8 mouse cellular contexts compared by ENCODE assay signal in the genomic region with DNA sequence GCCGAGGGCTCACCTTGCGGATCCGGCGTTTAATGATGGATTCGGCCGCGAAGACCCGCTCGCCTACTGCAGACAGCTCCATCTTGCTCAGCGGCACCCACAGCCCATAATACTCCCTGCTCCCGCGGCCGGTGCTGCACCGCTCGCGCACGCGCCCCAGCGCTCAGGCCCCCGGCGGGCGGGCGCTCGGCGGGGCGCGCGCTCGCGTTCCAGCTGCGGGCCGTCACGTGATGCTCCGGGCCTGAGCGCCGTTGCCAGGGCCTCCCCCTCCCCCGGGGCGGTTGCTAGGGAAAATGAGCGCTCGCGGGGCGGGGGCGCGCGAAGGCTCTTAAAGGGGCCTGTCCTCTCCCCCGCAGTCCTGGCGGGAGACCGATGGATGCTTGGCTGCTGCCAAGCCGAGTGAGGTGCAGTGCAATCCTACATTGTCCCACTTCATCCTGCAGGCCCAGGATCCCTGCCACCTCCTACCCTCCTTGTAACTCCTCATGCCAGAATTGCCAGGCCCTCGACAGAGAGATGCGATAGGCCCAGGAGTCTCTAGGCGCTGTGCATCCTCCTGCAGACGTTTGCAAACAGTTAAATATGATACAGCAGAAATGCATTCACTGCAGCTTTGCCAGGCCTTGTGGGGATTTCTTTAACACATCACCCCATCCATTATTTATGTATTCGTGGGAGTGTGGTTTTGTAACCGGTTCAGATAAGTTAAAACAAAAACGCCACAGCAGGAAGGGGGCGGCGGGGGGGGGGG. TPM values are rescaled to one million over a fixed set of nuclear protein-coding genes. Genes with fewer than 3 reads are reported as not detected.
DNase-seq lines count a peak whose midpoint lies in the region; ATAC-seq and TF ChIP-seq lines count a peak whose summit lies in the region.

A gene (minus strand): TSS at position 108 of the 751 bp plus-strand sequence.
A gene (minus strand): TSS at position 559 of the 751 bp plus-strand sequence.

- 2% methylated on average over 58 of the region's 58 CpGs for WGBS in bone marrow, adult 2 months
- WGBS in embryonic facial prominence, embryonic 15.5 days: under 1% methylated on average over 50 of the region's 58 CpGs
- WGBS in limb, embryonic 14.5 days: under 1% methylated on average over 49 of the region's 58 CpGs
- WGBS in midbrain, embryonic 16.5 days: under 1% methylated on average over 58 of the region's 58 CpGs

- H3K27me3 ChIP-seq in embryonic facial prominence, embryonic 15.5 days: no peaks in the 10 kb centered on the region
- H3K27me3 ChIP-seq in limb, embryonic 14.5 days (ENCODE audit: control insufficient read depth, insufficient read depth, low read length): no peaks in the 10 kb centered on the region
- no peaks in the 10 kb centered on the region for H3K27me3 ChIP-seq in midbrain, embryonic 16.5 days (ENCODE audit: control insufficient read depth, insufficient read depth, low read depth, low read length)

- peak within 1 kb of the TSS; percentile 91 for H3K4me3 ChIP-seq in bone marrow, adult 2 months (replicated peaks; ENCODE audit: control insufficient read depth, low read depth, low read length)
- peak within 1 kb of the TSS; percentile 78 for H3K4me3 ChIP-seq in embryonic facial prominence, embryonic 15.5 days (replicated peaks)
- H3K4me3 ChIP-seq in limb, embryonic 14.5 days (replicated peaks; ENCODE audit: low read length): peak within 1 kb of the TSS; percentile 69
- peak within 1 kb of the TSS; percentile 56 for H3K4me3 ChIP-seq in midbrain, embryonic 16.5 days (ENCODE audit: low read depth, low read length)

- peak; percentile 90 for ATAC-seq in embryonic facial prominence, embryonic 15.5 days (ENCODE audit: insufficient number of reproducible peaks, low FRiP score, low TSS enrichment, low read depth)
- ATAC-seq in limb, embryonic 14.5 days (ENCODE audit: low FRiP score, low read depth): peak; percentile 92
- ATAC-seq in midbrain, embryonic 16.5 days: peak; percentile 90

- H3K4me1 ChIP-seq in bone marrow, adult 2 months (ENCODE audit: control insufficient read depth, insufficient read depth, low read length): no peaks in the 10 kb centered on the region; the same call in 1 of the 2 replicates
- H3K4me1 ChIP-seq in embryonic facial prominence, embryonic 15.5 days: peaks cover 42% of the 10 kb centered on the region
- peaks cover 22% of the 10 kb centered on the region for H3K4me1 ChIP-seq in limb, embryonic 14.5 days (ENCODE audit: control insufficient read depth, insufficient read depth, low read length)
- peaks cover 41% of the 10 kb centered on the region for H3K4me1 ChIP-seq in midbrain, embryonic 16.5 days (ENCODE audit: control insufficient read depth, insufficient read depth, low read length)

- peak within 1 kb of the TSS; percentile 80 for H3K4me2 ChIP-seq in embryonic facial prominence, embryonic 15.5 days (replicated peaks)
- peak within 1 kb of the TSS; percentile 81 for H3K4me2 ChIP-seq in limb, embryonic 14.5 days (replicated peaks; ENCODE audit: low read depth, low read length, severe bottlenecking)
- H3K4me2 ChIP-seq in midbrain, embryonic 16.5 days (ENCODE audit: low read length): peak within 1 kb of the TSS; percentile 77

- no peaks in the 10 kb centered on the region for H3K9me3 ChIP-seq in embryonic facial prominence, embryonic 15.5 days (replicated peaks)
- H3K9me3 ChIP-seq in limb, embryonic 14.5 days (ENCODE audit: control insufficient read depth, low read length): no peaks in the 10 kb centered on the region
- no peaks in the 10 kb centered on the region for H3K9me3 ChIP-seq in midbrain, embryonic 16.5 days (replicated peaks; ENCODE audit: control insufficient read depth, low read length, poor library complexity, severe bottlenecking)

- TF ChIP-seq CTCF in bone marrow, adult 2 months (IDR thresholded peaks at IDR 0.05; ENCODE audit: control insufficient read depth, insufficient read depth, low read length): no peak

- H3K9ac ChIP-seq in embryonic facial prominence, embryonic 15.5 days: peak within 1 kb of the TSS; percentile 83
- H3K9ac ChIP-seq in limb, embryonic 14.5 days (ENCODE audit: low read depth, low read length, severe bottlenecking): peak within 1 kb of the TSS; percentile 80
- peak within 1 kb of the TSS; percentile 93 for H3K9ac ChIP-seq in midbrain, embryonic 16.5 days (ENCODE audit: low read depth, low read length)

- H3K36me3 ChIP-seq in embryonic facial prominence, embryonic 15.5 days: 0 out of 2 replicates have a peak, but pooled peaks cover 7% of the 10 kb centered on the region
- H3K36me3 ChIP-seq in limb, embryonic 14.5 days (ENCODE audit: control insufficient read depth, insufficient read depth, low read length): peaks cover 20% of the 10 kb centered on the region
- H3K36me3 ChIP-seq in midbrain, embryonic 16.5 days (ENCODE audit: control insufficient read depth, insufficient read depth, low read length): peaks cover 3% of the 10 kb centered on the region; the same call in 1 of the 2 replicates

- peak; percentile 74; the same call in 1 of the 2 replicates for TF ChIP-seq POLR2A in bone marrow, adult 2 months (IDR thresholded peaks at IDR 0.05; ENCODE audit: borderline replicate concordance, control insufficient read depth, low read depth, low read length)
- TF ChIP-seq POLR2A in limb, embryonic 14.5 days (IDR thresholded peaks at IDR 0.05; ENCODE audit: borderline replicate concordance, extremely low read depth, insufficient read depth, insufficient read length): peak; percentile 77; the same call in 1 of the 2 replicates

- DNase-seq in B cell, adult 2 months: peak; percentile 83 to 84
- peak; percentile 95 for DNase-seq in heart, adult 9 months (ENCODE audit: low spot score in 2 of 2)
- DNase-seq in kidney, adult 9 months: peak; percentile 94
- peak; percentile 97 for DNase-seq in limb, embryonic 14.5 days (ENCODE audit: low spot score)
- peak; percentile 76 to 79 for DNase-seq in spleen, postnatal 14 days (ENCODE audit: low spot score in 2 of 2)

- H3K27ac ChIP-seq in bone marrow, adult 2 months (ENCODE audit: control insufficient read depth, insufficient read depth, low read depth, low read length, poor library complexity): peak within 1 kb of the TSS; percentile 43; the same call in 1 of the 2 replicates
- H3K27ac ChIP-seq in embryonic facial prominence, embryonic 15.5 days (replicated peaks): peak within 1 kb of the TSS; percentile 98
- peak within 1 kb of the TSS; percentile 95 for H3K27ac ChIP-seq in limb, embryonic 14.5 days (replicated peaks; ENCODE audit: low read depth, low read length)
- H3K27ac ChIP-seq in midbrain, embryonic 16.5 days (ENCODE audit: low read length): peak within 1 kb of the TSS; percentile 99

RNA-seq across cellular contexts. Expression of the first gene that starts in this region (rescaled TPM):
- not detected in 2 replicates for polyA plus RNA-seq in bone marrow, adult 2 months (2011; ENCODE audit: insufficient read depth, insufficient read length, low replicate concordance, missing spikeins)
- polyA plus RNA-seq in embryonic facial prominence, embryonic 15.5 days (2015; fragmentation: Nextera tagmentation; extraction: Ambion mirVana): 0.91 TPM in 1 of 2 replicates, not detected in the other
- polyA plus RNA-seq in limb, embryonic 14.5 days (2012; rRNA removed): 1.7 TPM in 1 of 2 replicates, not detected in the other
- 0.50 and 0.99 TPM in 2 replicates for polyA plus RNA-seq in limb, embryonic 14.5 days (2014; fragmentation: Nextera tagmentation; extraction: Ambion mirVana)
- polyA plus RNA-seq in midbrain, embryonic 16.5 days (2015; fragmentation: Nextera tagmentation; extraction: Ambion mirVana): 0.74 and 1.3 TPM in 2 replicates

RNA-seq across cellular contexts. Expression of the second gene that starts in this region (rescaled TPM):
- 24.2 and 29.0 TPM in 2 replicates for polyA plus RNA-seq in bone marrow, adult 2 months (2011; ENCODE audit: insufficient read depth, insufficient read length, low replicate concordance, missing spikeins)
- 90.7 and 93.5 TPM in 2 replicates for polyA plus RNA-seq in embryonic facial prominence, embryonic 15.5 days (2015; fragmentation: Nextera tagmentation; extraction: Ambion mirVana)
- 83.4 and 95.0 TPM in 2 replicates for polyA plus RNA-seq in limb, embryonic 14.5 days (2012; rRNA removed)
- polyA plus RNA-seq in limb, embryonic 14.5 days (2014; fragmentation: Nextera tagmentation; extraction: Ambion mirVana): 49.1 and 49.9 TPM in 2 replicates
- polyA plus RNA-seq in midbrain, embryonic 16.5 days (2015; fragmentation: Nextera tagmentation; extraction: Ambion mirVana): 73.2 and 73.7 TPM in 2 replicates

Comparison
In these comparisons a context has a peak if more than half of its experiments do, and no peak if none do; other contexts are left out.
1. Peak in every context shown above with its lines: DNase-seq, ATAC-seq, H3K4me3 ChIP-seq and H3K27ac ChIP-seq.
2. H3K27ac ChIP-seq: peak in every context shown above with its lines; median percentile 99 in midbrain, embryonic 16.5 days; 98 in embryonic facial prominence, embryonic 15.5 days; 95 in limb, embryonic 14.5 days; 43 in bone marrow, adult 2 months.